In genomic region chr13:89738776-89739695, GRCm38 (mm10) we compare ENCODE assay signal across 8 mouse cellular contexts. TPM values are rescaled to one million over a fixed set of nuclear protein-coding genes. Genes with fewer than 3 reads are reported as not detected.
DNase-seq lines count a peak whose midpoint lies in the region; ATAC-seq and TF ChIP-seq lines count a peak whose summit lies in the region.

No protein-coding gene starts in this region.

- H3K79me2 ChIP-seq in macrophage (ENCODE audit: inconsistent target): no peaks in the 10 kb centered on the region

- H3K27ac ChIP-seq in hindbrain, embryonic 13.5 days: peak overlapping the region; percentile 82
- H3K27ac ChIP-seq in left cerebral cortex, adult 2 months: peak overlapping the region; percentile 1; the same call in 1 of the 2 replicates
- peak overlapping the region; percentile 60 for H3K27ac ChIP-seq in macrophage

- ATAC-seq in hindbrain, embryonic 13.5 days (ENCODE audit: low FRiP score): peak; percentile 50

- peaks cover 28% of the 10 kb centered on the region for H3K4me1 ChIP-seq in hindbrain, embryonic 13.5 days (replicated peaks)

- intact Hi-C loops in left cerebral cortex, adult 2 months (cut with DNase I): loop anchor here (2.0 to 5.0 kb wide), 2 partner anchors 350 to 1103 kb away; partner anchors contain the start of genes Tmem167 and Xrcc4

- H3K9me3 ChIP-seq in hindbrain, embryonic 13.5 days: no peaks in the 10 kb centered on the region

- H3K4me3 ChIP-seq in hindbrain, embryonic 13.5 days: peak overlapping the region; percentile 59
- H3K4me3 ChIP-seq in left cerebral cortex, adult 2 months: peak overlapping the region; percentile 73
- peak overlapping the region; percentile 79 for H3K4me3 ChIP-seq in macrophage (ENCODE audit: inconsistent target)

- TF ChIP-seq CTCF in left cerebral cortex, adult 2 months (IDR thresholded peaks at IDR 0.05): no peak

- H3K4me2 ChIP-seq in hindbrain, embryonic 13.5 days: peak overlapping the region; percentile 97

- H3K36me3 ChIP-seq in hindbrain, embryonic 13.5 days: no peaks in the 10 kb centered on the region
- no peaks in the 10 kb centered on the region for H3K36me3 ChIP-seq in macrophage (ENCODE audit: inconsistent target)

- peak overlapping the region; percentile 76 for H3K9ac ChIP-seq in hindbrain, embryonic 13.5 days

- DNase-seq in T-cell, adult 2 months (ENCODE audit: low spot score): peak; percentile 19
- peak; percentile 27 to 38 for DNase-seq in cerebellum, postnatal 36 days
- DNase-seq in frontal cortex, postnatal 25 days (ENCODE audit: low spot score in 2 of 2): peak; percentile 29 to 30
- peak; percentile 43 to 56 for DNase-seq in left cerebral cortex, adult 2 months (ENCODE audit: extremely low spot score in 1 of 2, low spot score in 2 of 2)
- DNase-seq in right cerebral cortex, adult 18-20 months: peak; percentile 50
- DNase-seq in urinary bladder, adult 2 months (ENCODE audit: low spot score): peak; percentile 48

- WGBS in hindbrain, embryonic 13.5 days: 1% methylated on average over 31 of the region's 31 CpGs
- 5% methylated on average over 31 of the region's 31 CpGs for WGBS in macrophage (ENCODE audit: missing documents)

- H3K27me3 ChIP-seq in hindbrain, embryonic 13.5 days: peaks cover 3% of the 10 kb centered on the region; the same call in 1 of the 2 replicates

RNA-seq across cellular contexts. Expression of gene Vcan, which starts 3.3 kb away (rescaled TPM):
- 48.2 and 52.4 TPM in 2 replicates for polyA plus RNA-seq in hindbrain, embryonic 13.5 days (2015; fragmentation: Nextera tagmentation; extraction: Ambion mirVana)
- total RNA-seq in left cerebral cortex, adult 2 months (2021): 10 to 100 TPM; 14.1 to 14.4 TPM
- 100 to 1,000 TPM in 1 of 26 experiments, 10 to 100 TPM in 4, 1 to 10 TPM in 21; 1.6 to 183 (median 6.2) TPM for total RNA-seq in macrophage (2018; cell fraction: chromatin; rRNA removed)
- 1 to 10 TPM in 19 of 26 experiments, under 1 TPM in 7; 0.55 to 4.3 (median 1.8) TPM for total RNA-seq in macrophage (2018; cell fraction: cytosol; rRNA removed)
- total RNA-seq in macrophage (2018; cell fraction: nucleus; rRNA removed): 100 to 1,000 TPM in 1 of 26 experiments, 10 to 100 TPM in 12, 1 to 10 TPM in 13; 2.2 to 164 (median 9.8) TPM
- polyA plus RNA-seq in macrophage (2018): 1.2 to 1.4 TPM (median 1.2 TPM) in 3 replicates
- 18.0 and 28.8 TPM in 2 replicates for polyA plus RNA-seq in urinary bladder, adult 2 months (2012; rRNA removed)

Comparison
In these comparisons a context has a peak if more than half of its experiments do, and no peak if none do; other contexts are left out.
1. Peak in every context shown above with its lines: DNase-seq, ATAC-seq, H3K4me3 ChIP-seq and H3K27ac ChIP-seq.
2. H3K27ac ChIP-seq: peak in every context shown above with its lines; median percentile 82 in hindbrain, embryonic 13.5 days; 60 in macrophage; 1 in left cerebral cortex, adult 2 months.